Mouse (Mus musculus): ENCODE data around the gene Ltk.

- no peak for TF ChIP-seq CTCF (IDR thresholded peaks at IDR 0.05; ENCODE audit: insufficient read depth, low read length)
- TF ChIP-seq POLR2A (IDR thresholded peaks at IDR 0.05; ENCODE audit: borderline replicate concordance, extremely low read depth, low read depth, low read length): no peak
Observed at GRCm38 (mm10) chr2:119762276-119762675, 2.0 kb upstream of the Ltk start.
